Mouse (Mus musculus) liver, postnatal 0 days (tissue): ENCODE results near the gene Chrng.

Experiments
- CTCF ChIP-seq: sonication (generic); IDR thresholded peaks from 2 replicates; pipeline ENCODE4 v1.5.1; 2016; ENCODE audit warnings: antibody characterized with exemption, low read depth
- EP300 ChIP-seq: IDR thresholded peaks from 2 replicates; pipeline ENCODE4 v1.6.1; 2016; ENCODE audit warnings: antibody characterized with exemption, low read depth, mild to moderate bottlenecking

- TF ChIP-seq CTCF (no peak), EP300 (peak; percentile 41; the same call in 1 of the 2 replicates)
These were observed 47.7 kb downstream of the Chrng start for GRCm38 (mm10) chr1:87252040-87252609.
